Mouse (Mus musculus): ENCODE measurements around the gene 1110032A03Rik.

GRCm38 (mm10) chr9:50818050-50818449 is 42.7 kb upstream of the 1110032A03Rik start:
- TF ChIP-seq GATA1 (IDR thresholded peaks at IDR 0.05; ENCODE audit: borderline replicate concordance, low read length) (no peak), FLI1 (IDR thresholded peaks at IDR 0.05; ENCODE audit: low read length) (no peak)

Measured in megakaryocyte, embryonic 14.5 days (primary cell).